In the genomic region with DNA sequence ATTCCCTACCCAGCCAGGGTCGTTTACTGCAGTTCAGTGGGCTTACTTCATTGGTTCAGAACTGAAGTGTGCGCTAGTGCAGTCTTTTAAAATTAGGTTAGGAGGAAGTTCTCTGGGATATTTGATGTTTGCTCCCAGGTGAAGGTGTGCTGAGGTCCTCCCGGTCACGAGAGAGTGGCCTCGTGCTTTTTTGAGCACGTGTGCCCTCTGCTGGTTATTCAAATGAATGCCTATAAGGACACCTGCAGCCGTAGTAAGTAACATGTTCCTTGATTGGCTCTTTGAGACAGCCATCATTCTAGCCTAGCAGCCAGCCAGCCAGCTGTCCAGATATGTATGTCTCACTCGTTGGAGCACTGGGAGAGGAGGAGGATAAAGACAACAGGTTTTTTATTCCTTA, we compare ENCODE assay signal across 8 mouse cellular contexts. TPM values are rescaled to one million over a fixed set of nuclear protein-coding genes. Genes with fewer than 3 reads are reported as not detected.
DNase-seq lines count a peak whose midpoint lies in the region; ATAC-seq lines count a peak whose summit lies in the region.

No protein-coding gene starts in this region.

- DNase-seq in hindbrain, embryonic 10.5 days (ENCODE audit: low spot score) = peak; percentile 43
- peak; percentile 69 for DNase-seq in R1 (ENCODE audit: low read depth, low spot score)
- peak; percentile 66 to 77 for DNase-seq in cerebellum, postnatal 25 days
- peak; percentile 47 to 60 for DNase-seq in heart, postnatal 14 days
- DNase-seq in large intestine, adult 2 months (ENCODE audit: low read depth, low spot score) = peak; percentile 53
- peak; percentile 85 for DNase-seq in midbrain, embryonic 11.5 days (ENCODE audit: low spot score, missing footprints)
- DNase-seq in thymus, postnatal 10 days (ENCODE audit: low spot score in 2 of 2) = peak; percentile 18 to 70

- H3K9ac ChIP-seq in hindbrain, embryonic 12.5 days = no peak overlapping the region
- no peak overlapping the region for H3K9ac ChIP-seq in midbrain, embryonic 11.5 days (ENCODE audit: low read length)

- no peak for ATAC-seq in hindbrain, embryonic 12.5 days (ENCODE audit: low FRiP score)
- no peak for ATAC-seq in midbrain, embryonic 11.5 days (ENCODE audit: low FRiP score)

- H3K36me3 ChIP-seq in hindbrain, embryonic 10.5 days = no peaks in the 10 kb centered on the region
- no peaks in the 10 kb centered on the region for H3K36me3 ChIP-seq in hindbrain, embryonic 12.5 days
- no peaks in the 10 kb centered on the region for H3K36me3 ChIP-seq in midbrain, embryonic 11.5 days (ENCODE audit: control insufficient read depth, insufficient read depth, low read length)

- H3K4me3 ChIP-seq in hindbrain, embryonic 10.5 days = no peak overlapping the region
- H3K4me3 ChIP-seq in hindbrain, embryonic 12.5 days = no peak overlapping the region
- no peak overlapping the region for H3K4me3 ChIP-seq in midbrain, embryonic 11.5 days (ENCODE audit: low read depth, low read length)

- peaks cover 10% of the 10 kb centered on the region; the same call in 1 of the 2 replicates for H3K27me3 ChIP-seq in hindbrain, embryonic 10.5 days (ENCODE audit: insufficient read depth, poor library complexity, severe bottlenecking)
- H3K27me3 ChIP-seq in hindbrain, embryonic 12.5 days = peaks cover 3% of the 10 kb centered on the region; the same call in 1 of the 2 replicates
- H3K27me3 ChIP-seq in midbrain, embryonic 11.5 days (ENCODE audit: control insufficient read depth, insufficient read depth, low read length) = no peaks in the 10 kb centered on the region

- H3K9me3 ChIP-seq in hindbrain, embryonic 10.5 days = no peaks in the 10 kb centered on the region
- no peaks in the 10 kb centered on the region for H3K9me3 ChIP-seq in hindbrain, embryonic 12.5 days (replicated peaks)
- H3K9me3 ChIP-seq in midbrain, embryonic 11.5 days (ENCODE audit: control insufficient read depth, low read length) = no peaks in the 10 kb centered on the region

- H3K27ac ChIP-seq in hindbrain, embryonic 10.5 days = no peak overlapping the region
- no peak overlapping the region for H3K27ac ChIP-seq in hindbrain, embryonic 12.5 days
- no peak overlapping the region for H3K27ac ChIP-seq in midbrain, embryonic 11.5 days (ENCODE audit: low read depth, low read length)

- peaks cover 5% of the 10 kb centered on the region; the same call in 1 of the 2 replicates for H3K4me1 ChIP-seq in hindbrain, embryonic 10.5 days (replicated peaks)
- no peaks in the 10 kb centered on the region for H3K4me1 ChIP-seq in hindbrain, embryonic 12.5 days
- no peaks in the 10 kb centered on the region for H3K4me1 ChIP-seq in midbrain, embryonic 11.5 days (ENCODE audit: control insufficient read depth, insufficient read depth, low read length)

- H3K4me2 ChIP-seq in hindbrain, embryonic 12.5 days (replicated peaks) = no peak overlapping the region
- no peak overlapping the region for H3K4me2 ChIP-seq in midbrain, embryonic 11.5 days

- whole genome bisulfite sequencing in hindbrain, embryonic 10.5 days = 29% methylated on average over 8 of the region's 8 CpGs
- WGBS in hindbrain, embryonic 12.5 days = 24% methylated on average over 8 of the region's 8 CpGs
- WGBS in large intestine, adult 2 months = 9% methylated on average over 8 of the region's 8 CpGs
- WGBS in midbrain, embryonic 11.5 days = 30% methylated on average over 8 of the region's 8 CpGs

- intact Hi-C loops in heart, postnatal 14 days (cut with DNase I) = loop anchor here (1.0 to 5.0 kb wide), 3 partner anchors 148 to 340 kb away; a partner anchor contains a TSS

RNA-seq across cellular contexts. Expression of a gene that starts 27.0 kb away (rescaled TPM):
- polyA plus RNA-seq in hindbrain, embryonic 10.5 days (2016; fragmentation: Nextera tagmentation; extraction: Ambion mirVana) = 425 and 430 TPM in 2 replicates
- 344 and 432 TPM in 2 replicates for polyA plus RNA-seq in hindbrain, embryonic 12.5 days (2016; fragmentation: Nextera tagmentation; extraction: Ambion mirVana)
- total RNA-seq in heart, postnatal 14 days (2021) = 100 to 1,000 TPM; 494 to 584 TPM
- 291 and 314 TPM in 2 replicates for polyA plus RNA-seq in large intestine, adult 2 months (2012; rRNA removed)
- 430 and 474 TPM in 2 replicates for polyA plus RNA-seq in midbrain, embryonic 11.5 days (2014; fragmentation: Nextera tagmentation; extraction: Ambion mirVana)
